Mouse (Mus musculus) ES-E14 (cell line): ENCODE measurements around the gene Nxpe4.

Experiments used
- CHD2 ChIP-seq: IDR thresholded peaks from 2 replicates; pipeline ENCODE4 v1.6.1; 2014; ENCODE audit warnings: mild to moderate bottlenecking, low read depth, low read length, inconsistent platforms
- HCFC1 ChIP-seq: IDR thresholded peaks from 2 replicates; pipeline ENCODE4 v1.6.1; 2012; ENCODE audit warnings: low read length, inconsistent platforms, borderline replicate concordance; ENCODE audit not compliant: insufficient read depth
- MAFK ChIP-seq: IDR thresholded peaks from 2 replicates; pipeline ENCODE4 v1.6.1; 2014; ENCODE audit warnings: mild to moderate bottlenecking, low read depth, low read length, inconsistent platforms; ENCODE audit not compliant: insufficient read depth
- ZC3H11A ChIP-seq: IDR thresholded peaks from 2 replicates; pipeline ENCODE4 v1.6.1; 2012; ENCODE audit warnings: low read depth, mild to moderate bottlenecking, inconsistent platforms, low read length, borderline replicate concordance
- ZNF384 ChIP-seq: IDR thresholded peaks from 2 replicates; pipeline ENCODE4 v1.6.1; 2012; ENCODE audit warnings: low read depth, low read length, inconsistent platforms

DNA sequence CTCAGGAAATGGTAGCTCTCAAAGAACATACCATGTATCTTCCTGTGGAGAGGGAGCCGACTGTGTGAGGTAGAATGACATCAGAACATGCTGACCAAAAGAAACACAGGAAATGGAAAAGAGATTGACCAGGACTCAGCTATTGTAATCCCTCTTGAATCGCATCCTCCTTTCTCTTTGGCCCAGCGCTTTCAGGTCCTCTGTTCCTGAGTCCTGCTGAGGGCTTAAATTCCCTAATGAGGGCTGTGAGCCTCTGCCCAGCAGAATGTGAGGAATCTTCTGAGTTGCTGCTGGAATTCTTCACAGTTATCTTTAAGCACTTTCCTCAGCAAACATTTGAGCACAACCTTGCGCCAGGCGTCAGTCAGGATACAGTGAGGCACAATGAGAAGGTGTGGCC, 78.6 kb downstream of the Nxpe4 start:
- no peak for TF ChIP-seq MAFK
- TF ChIP-seq CHD2, result no peak
- TF ChIP-seq ZC3H11A, result no peak
- TF ChIP-seq ZNF384, result no peak
- no peak for TF ChIP-seq HCFC1
